Mouse (Mus musculus) cerebellum, postnatal 25 days (tissue): ENCODE results near the gene Rrp15.
A peak's percentile ranks its signal among the peaks of the same experiment; 100 is the strongest.

ENCODE experiments used
- DNase-seq, 2 experiments: peaks; one replicate each; pipeline ENCODE4 v3.0.0; 2021; ENCODE audit warnings: mixed read lengths in 2 of 2

Rrp15 gene

GRCm38 (mm10) chr1:186712802-186713471 is 36.2 kb downstream of the Rrp15 start:
- DNase-seq = peak in 1 of 2 experiments; percentile 63

- DNase-seq = no peak
These were observed 43.3 kb downstream of the Rrp15 start, which contains the start of gene Tgfb2 for GRCm38 (mm10) chr1:186705915-186706248. Gene Tgfb2 (minus strand): TSS chr1:186705989.

- DNase-seq = peak; percentile 53 to 65
These were observed 43.8 kb downstream of the Rrp15 start for GRCm38 (mm10) chr1:186705203-186705914.

- DNase-seq = peak; percentile 26 to 30
These were observed 45.0 kb downstream of the Rrp15 start for GRCm38 (mm10) chr1:186703980-186704701.

GRCm38 (mm10) chr1:186703256-186703979 is 45.7 kb downstream of the Rrp15 start:
- no peak for DNase-seq

- no peak for DNase-seq
These were observed 46.5 kb downstream of the Rrp15 start for GRCm38 (mm10) chr1:186702391-186703255.

GRCm38 (mm10) chr1:186701206-186701905 is 47.8 kb downstream of the Rrp15 start:
- DNase-seq = no peak

GRCm38 (mm10) chr1:186700496-186700895 is 48.7 kb downstream of the Rrp15 start:
- DNase-seq = no peak

GRCm38 (mm10) chr1:186698583-186699338 is 50.4 kb downstream of the Rrp15 start:
- no peak for DNase-seq

GRCm38 (mm10) chr1:186696231-186696630 is 52.9 kb downstream of the Rrp15 start:
- DNase-seq = no peak

GRCm38 (mm10) chr1:186695361-186695760 is 53.8 kb downstream of the Rrp15 start:
- DNase-seq = no peak

- DNase-seq = no peak
These were observed 56.8 kb downstream of the Rrp15 start for GRCm38 (mm10) chr1:186692370-186692769.

GRCm38 (mm10) chr1:186691708-186692107 is 57.5 kb downstream of the Rrp15 start:
- DNase-seq = no peak

- DNase-seq = no peak
These were observed 65.1 kb downstream of the Rrp15 start for GRCm38 (mm10) chr1:186684041-186684440.

- peak in 1 of 2 experiments; percentile 9 for DNase-seq
These were observed 66.6 kb downstream of the Rrp15 start for GRCm38 (mm10) chr1:186682606-186683005.

- DNase-seq = no peak
These were observed 71.5 kb downstream of the Rrp15 start for GRCm38 (mm10) chr1:186677614-186678013.

GRCm38 (mm10) chr1:186676199-186676598 is 73.0 kb downstream of the Rrp15 start:
- DNase-seq = no peak

- no peak for DNase-seq
These were observed 73.9 kb downstream of the Rrp15 start for GRCm38 (mm10) chr1:186675263-186675662.

GRCm38 (mm10) chr1:186674621-186675020 is 74.5 kb downstream of the Rrp15 start:
- no peak for DNase-seq

GRCm38 (mm10) chr1:186673166-186673565 is 76.0 kb downstream of the Rrp15 start:
- DNase-seq = no peak
